Mouse (Mus musculus): ENCODE data around the gene Ccdc141. TPM values are rescaled to one million over a fixed set of nuclear protein-coding genes. Genes with fewer than 3 reads are reported as not detected.

Gene Ccdc141
- polyA plus RNA-seq, 1 experiment = 0.40 TPM

DNA sequence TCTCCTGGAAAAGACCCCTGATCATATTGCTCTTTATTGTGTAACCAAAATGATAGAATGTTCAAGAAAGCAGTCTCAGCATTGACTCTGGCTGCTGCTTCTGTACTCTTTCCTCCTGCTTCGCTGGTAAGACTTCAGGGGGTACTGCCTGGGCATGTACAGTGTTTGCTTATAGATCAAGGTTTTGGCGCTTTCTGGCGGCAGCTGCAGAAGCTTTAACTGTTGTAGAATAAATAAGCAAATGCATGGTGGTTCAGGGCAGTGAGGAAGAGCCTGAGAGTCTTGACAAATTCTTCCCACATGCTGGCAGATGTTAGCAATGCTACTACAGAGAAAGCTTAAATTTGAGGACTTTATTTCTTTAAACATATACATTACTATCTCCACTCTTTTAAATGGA is 24.1 kb downstream of the Ccdc141 start:
- WGBS = 47% methylated on average over 3 of the region's 3 CpGs
- DNase-seq (ENCODE audit: low read depth, low spot score) = no peak

- no peak for DNase-seq (ENCODE audit: low read depth, low spot score)
- 57% methylated on average over 6 of the region's 6 CpGs for WGBS
These were observed 26.9 kb downstream of the Ccdc141 start for GRCm38 (mm10) chr2:77143536-77143935.

DNA sequence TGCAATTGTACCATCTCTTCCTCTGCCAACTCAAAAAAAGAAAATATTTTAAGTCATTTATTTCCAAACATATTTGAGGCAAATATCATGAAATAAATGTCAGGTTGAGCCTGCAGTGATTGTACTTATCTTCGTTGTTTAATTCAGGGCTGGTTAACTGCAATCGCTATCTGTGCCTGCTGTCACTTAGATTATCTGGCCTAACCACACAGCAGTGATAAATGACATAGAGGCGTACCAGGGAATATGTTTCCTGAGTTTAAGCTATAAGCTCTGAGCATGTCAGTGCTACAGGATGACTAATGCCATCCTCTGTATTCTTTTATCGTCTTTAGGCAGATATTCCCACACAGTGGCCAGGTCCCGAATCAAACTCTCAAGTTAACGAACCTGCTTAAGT is 31.6 kb downstream of the Ccdc141 start:
- 92% methylated on average over 6 of the region's 6 CpGs for WGBS
- DNase-seq (ENCODE audit: low read depth, low spot score) = no peak

DNA sequence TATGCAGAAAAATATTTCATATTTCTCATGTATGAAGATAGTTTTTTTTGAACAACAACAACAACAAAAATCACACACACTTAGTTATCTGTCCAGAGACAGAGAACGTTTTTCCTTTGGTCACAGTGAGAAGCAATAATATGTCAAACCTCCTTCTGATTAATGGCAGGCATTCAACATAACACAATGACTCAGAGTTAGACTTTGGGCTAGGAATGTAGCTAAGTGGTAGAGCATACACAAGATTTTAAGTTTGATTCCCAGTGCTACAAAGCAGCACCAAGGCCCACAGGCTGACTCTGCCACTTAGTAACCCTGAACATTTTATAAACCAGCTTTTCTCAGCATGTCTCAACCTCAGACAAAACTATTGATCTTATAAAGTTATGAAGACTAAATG is 35.5 kb downstream of the Ccdc141 start:
- DNase-seq (ENCODE audit: low read depth, low spot score) = no peak
- 24% methylated on average over 1 of the region's 1 CpGs for WGBS

DNA sequence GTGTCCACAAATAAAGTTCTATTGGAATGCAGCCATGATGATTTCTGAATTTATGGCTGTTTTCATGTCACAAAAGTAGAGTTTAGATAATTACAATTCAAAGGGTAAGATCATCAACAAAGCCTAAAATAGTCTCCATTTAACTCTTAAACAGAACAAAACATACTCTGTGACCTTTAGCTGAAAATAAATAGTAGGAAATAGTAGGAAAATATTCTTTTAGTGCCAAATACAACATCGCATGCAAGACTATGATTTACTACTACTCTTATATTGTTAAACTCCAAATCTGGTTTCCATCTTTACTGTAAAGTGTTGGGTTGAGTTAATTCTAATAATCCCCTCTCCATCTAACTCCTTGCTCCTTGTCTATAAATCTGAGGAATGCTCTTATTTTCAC is 37.0 kb downstream of the Ccdc141 start:
- no peak for DNase-seq (ENCODE audit: low read depth, low spot score)
- 64% methylated on average over 1 of the region's 1 CpGs for WGBS

- WGBS = 85% methylated on average over 1 of the region's 1 CpGs
- DNase-seq (ENCODE audit: low read depth, low spot score) = no peak
These were observed 43.5 kb downstream of the Ccdc141 start for GRCm38 (mm10) chr2:77126939-77127338.

- 22% methylated on average over 6 of the region's 6 CpGs for WGBS
- no peak for DNase-seq (ENCODE audit: low read depth, low spot score)
These were observed 52.3 kb downstream of the Ccdc141 start for GRCm38 (mm10) chr2:77118102-77118501.

GRCm38 (mm10) chr2:77114335-77114734 is 56.1 kb downstream of the Ccdc141 start:
- DNase-seq (ENCODE audit: low read depth, low spot score) = no peak
- 67% methylated on average over 2 of the region's 2 CpGs for WGBS

DNA sequence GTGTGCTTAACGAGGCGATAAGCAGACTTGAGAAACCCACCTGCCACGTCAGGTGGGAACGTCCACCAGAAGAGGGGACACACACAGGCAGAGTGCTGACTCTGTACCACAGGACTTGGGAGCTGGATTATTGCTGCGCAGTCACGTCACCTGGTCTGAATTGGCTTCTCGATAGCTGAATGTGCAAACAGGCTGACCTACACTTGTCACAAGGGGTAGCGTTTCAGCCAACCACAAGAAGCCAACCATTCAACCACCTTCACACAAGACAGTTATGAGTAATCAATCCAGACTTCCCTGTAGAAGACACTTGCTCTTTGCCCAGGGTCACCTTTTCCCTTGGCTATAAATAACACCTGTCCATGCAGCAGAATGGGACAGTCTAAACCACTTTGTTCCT is 56.6 kb downstream of the Ccdc141 start:
- 81% methylated on average over 8 of the region's 8 CpGs for WGBS
- DNase-seq (ENCODE audit: low read depth, low spot score) = no peak

DNA sequence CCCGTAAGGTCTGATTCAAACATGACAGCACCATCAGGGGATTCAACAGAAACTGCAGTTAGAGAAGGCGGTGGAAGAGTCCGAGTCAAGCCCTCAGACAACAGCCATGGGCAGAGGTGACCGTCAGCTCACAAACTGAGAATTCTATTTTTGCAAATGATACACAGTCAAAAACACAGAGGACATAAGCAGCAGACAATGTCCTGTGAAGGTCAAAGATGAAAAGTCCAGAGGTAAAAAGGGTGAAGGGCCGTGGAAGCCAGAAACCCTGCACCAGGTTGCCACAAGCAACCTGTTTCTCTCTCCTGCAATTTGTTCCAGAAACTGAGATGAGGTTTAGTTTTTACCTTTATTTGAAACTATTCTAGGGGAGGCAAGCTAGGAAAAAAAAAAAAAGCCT is 57.4 kb downstream of the Ccdc141 start:
- no peak for DNase-seq (ENCODE audit: low read depth, low spot score)
- WGBS = 93% methylated on average over 5 of the region's 5 CpGs

GRCm38 (mm10) chr2:77111095-77111494 is 59.3 kb downstream of the Ccdc141 start:
- no peak for DNase-seq (ENCODE audit: low read depth, low spot score)
- 90% methylated on average over 2 of the region's 2 CpGs for WGBS

DNA sequence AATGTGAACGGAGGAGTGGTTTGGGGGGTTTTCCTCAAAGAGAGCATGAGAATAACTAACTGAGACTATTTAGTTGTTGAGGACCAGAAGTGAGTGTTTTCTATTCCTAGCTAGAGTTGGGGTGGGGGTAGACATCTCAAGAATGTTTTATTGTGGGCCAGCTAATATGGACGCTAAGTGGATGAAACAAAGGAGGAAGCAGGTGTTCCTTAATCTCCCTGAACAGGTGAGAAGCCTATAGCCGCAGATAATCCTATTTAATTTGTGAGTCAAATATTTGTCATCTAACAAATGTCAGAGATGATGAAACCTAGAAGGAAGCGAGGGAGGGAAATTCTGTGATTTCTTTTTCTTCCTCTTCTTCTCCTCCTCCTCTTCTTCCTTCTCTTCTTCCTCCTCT is 60.1 kb downstream of the Ccdc141 start:
- no peak for DNase-seq (ENCODE audit: low read depth, low spot score)
- WGBS = 59% methylated on average over 4 of the region's 4 CpGs

- 89% methylated on average over 8 of the region's 8 CpGs for WGBS
- no peak for DNase-seq (ENCODE audit: low read depth, low spot score)
These were observed 60.8 kb downstream of the Ccdc141 start for GRCm38 (mm10) chr2:77109506-77110123.

DNA sequence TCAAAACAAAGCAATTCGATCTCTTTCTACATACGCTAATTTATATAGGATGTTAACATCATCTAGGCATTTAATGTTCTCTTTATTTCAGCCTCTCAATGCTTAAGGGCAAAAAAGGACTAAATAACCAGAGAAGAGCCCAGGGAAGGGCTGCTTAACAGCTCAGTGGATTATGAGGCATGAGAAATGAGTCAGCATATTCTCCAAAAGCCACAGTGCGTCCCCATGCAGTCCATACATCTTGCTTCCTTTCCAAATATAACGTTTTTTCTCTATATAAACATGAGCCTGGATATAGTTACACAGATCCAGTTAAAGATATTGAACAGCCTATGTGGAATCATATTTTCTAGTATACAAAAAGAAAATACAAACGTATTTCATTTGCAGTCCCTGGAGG is 61.9 kb downstream of the Ccdc141 start:
- 79% methylated on average over 5 of the region's 5 CpGs for WGBS
- DNase-seq (ENCODE audit: low read depth, low spot score) = no peak

DNA sequence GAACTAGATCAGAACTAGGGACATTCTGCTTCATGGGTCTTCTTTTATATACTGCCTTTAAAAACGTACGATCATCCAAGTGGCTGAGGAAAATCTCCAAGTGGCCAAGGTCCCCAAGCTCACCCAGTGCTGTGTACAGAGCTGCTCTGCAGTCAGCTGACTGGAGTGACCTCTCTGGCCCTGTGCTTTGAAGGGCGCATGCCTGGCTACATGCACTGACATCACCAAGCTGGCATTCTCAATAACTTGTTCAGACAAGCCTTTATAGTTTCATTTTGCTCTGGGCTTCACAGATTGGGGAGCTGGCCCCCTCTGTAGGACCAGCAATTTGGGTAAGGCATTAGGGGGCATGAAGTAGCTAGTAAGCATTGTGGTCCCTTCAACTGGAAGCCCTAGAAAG is 64.3 kb downstream of the Ccdc141 start:
- DNase-seq (ENCODE audit: low read depth, low spot score) = no peak
- 83% methylated on average over 3 of the region's 3 CpGs for WGBS

- WGBS = 81% methylated on average over 8 of the region's 8 CpGs
- no peak for DNase-seq (ENCODE audit: low read depth, low spot score)
These were observed 65.3 kb downstream of the Ccdc141 start for GRCm38 (mm10) chr2:77105006-77105715.

DNA sequence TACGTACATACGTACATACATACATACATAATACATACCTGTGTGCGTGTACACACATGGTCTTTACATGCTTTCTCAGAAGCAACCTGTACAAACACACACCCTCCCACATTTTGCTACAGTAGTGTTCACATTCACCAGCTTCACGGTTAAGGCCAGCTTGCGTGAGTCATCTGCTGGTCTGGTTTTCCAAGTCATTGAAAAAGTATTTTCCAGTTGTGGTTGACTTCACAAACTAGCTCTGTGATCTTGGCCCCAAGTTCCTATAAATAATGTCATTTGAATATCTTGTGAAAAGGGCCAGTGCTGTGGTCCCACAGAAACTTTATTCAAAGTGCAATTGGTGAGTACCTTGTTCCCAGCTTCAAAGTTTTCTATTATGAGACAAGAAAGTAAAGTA is 67.9 kb downstream of the Ccdc141 start:
- WGBS = 81% methylated on average over 5 of the region's 5 CpGs
- no peak for DNase-seq (ENCODE audit: low read depth, low spot score)

DNA sequence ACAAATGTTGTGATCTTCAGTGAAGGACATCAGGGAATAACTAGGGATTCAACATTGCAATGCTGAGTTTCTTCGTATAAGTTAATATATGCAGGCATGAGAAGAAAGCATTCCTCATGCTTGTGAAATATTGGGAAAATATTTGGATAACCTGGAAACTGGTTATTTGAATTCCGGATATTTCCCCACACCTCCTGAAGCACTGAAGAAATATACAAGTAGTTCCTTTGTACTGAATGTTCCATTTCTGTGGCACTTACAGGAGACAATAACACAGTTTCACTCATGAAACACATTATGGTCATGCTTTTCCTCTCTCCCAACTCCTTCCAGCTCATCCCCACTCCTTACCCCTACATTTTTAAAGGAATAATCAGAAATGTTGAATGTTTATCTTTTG is 70.6 kb downstream of the Ccdc141 start:
- no peak for DNase-seq (ENCODE audit: low read depth, low spot score)
- WGBS = 90% methylated on average over 2 of the region's 2 CpGs

DNA sequence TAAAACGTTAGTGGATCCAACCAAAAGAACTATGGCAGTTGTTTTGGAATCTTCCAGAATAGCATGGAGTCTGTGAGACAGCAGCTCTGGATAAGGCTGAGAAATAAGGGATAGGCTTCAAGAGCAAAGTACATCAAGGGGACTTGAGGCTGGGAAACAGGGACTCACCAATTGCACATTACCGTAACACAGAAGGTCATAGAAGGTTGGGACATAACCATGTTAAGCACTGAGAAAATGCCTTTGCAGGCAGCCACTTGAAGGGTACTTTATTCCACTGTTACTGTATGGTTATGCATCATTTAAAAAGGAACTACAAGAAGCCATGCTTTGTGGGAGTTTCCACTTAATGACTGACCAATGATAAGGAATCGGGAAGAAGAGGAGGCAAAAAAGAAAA is 71.7 kb downstream of the Ccdc141 start:
- no peak for DNase-seq (ENCODE audit: low read depth, low spot score)
- 90% methylated on average over 3 of the region's 3 CpGs for WGBS

DNA sequence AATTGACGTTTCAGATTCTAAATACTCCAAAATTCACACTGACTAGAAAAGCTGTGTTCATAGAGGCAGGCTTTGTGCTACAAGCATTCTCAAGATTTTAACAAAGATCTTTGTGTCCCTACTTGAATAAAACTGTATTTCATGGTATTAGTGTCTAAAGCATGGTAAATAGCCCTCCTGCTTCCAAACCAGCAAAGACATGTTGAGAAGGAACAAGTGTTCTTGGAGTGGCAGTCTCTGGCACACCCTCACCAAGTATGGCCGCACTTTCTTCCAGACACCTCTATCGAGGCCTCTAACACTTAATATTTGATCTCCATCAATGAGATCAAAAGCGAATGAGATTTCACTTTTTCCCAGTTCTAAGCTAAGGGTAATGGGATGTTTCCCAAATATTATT is 78.7 kb downstream of the Ccdc141 start:
- 83% methylated on average over 4 of the region's 4 CpGs for WGBS

DNA sequence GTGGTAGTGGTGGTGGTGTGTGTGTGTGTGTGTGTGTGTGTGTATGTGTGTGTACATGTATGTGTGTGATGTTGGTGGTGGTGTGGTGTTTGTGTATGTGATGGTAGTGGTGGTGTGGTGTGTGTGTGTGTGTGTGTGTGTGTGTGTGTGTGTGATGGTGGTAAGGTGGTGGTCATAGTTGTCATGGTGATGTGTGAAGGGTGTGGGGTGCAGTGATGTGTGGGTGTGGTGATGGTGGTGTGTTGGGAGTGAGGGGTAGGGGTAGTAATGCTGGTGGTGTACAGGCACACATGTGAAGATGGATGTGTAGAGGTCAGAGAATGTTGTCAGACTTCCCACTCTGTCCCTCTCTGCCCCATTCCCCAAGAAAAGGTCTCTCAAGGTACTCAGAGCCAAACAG is 85.1 kb downstream of the Ccdc141 start:
- DNase-seq (ENCODE audit: low read depth, low spot score) = no peak

More for the DNA sequence above, 78.7 kb downstream of the Ccdc141 start:
- no peak for DNase-seq (ENCODE audit: low read depth, low spot score)

GRCm38 (mm10) chr2:77084629-77085028 is 85.8 kb downstream of the Ccdc141 start:
- DNase-seq (ENCODE audit: low read depth, low spot score) = no peak

All from large intestine, adult 2 months (tissue).